Mouse (Mus musculus) splenic B cell, adult 2 months (primary cell): ENCODE data around the gene Tespa1.
A peak's percentile ranks its signal among the peaks of the same experiment; 100 is the strongest.
"Not testable (repeated sequence)": the region's sequence is repeated elsewhere in the genome, so short reads cannot be mapped to it uniquely, and the experiment has no call there.

Experiments used
- DNase-seq: peaks from one replicate; pipeline ENCODE4 v3.0.0-alpha.2; 2011; ENCODE audit warnings: low read depth, low spot score
- H3K27me3 ChIP-seq: 2 replicates; pipeline ENCODE4 v1.6.1; 2012; ENCODE audit warnings: mild to moderate bottlenecking, low read length, moderate library complexity, mixed read lengths; ENCODE audit not compliant: control insufficient read depth, poor library complexity, insufficient read depth, severe bottlenecking
- H3K36me3 ChIP-seq: 2 replicates; pipeline ENCODE4 v1.6.1; 2012; ENCODE audit warnings: mild to moderate bottlenecking, low read length, moderate library complexity, mixed read lengths; ENCODE audit not compliant: control insufficient read depth, poor library complexity, insufficient read depth, severe bottlenecking

Gene Tespa1

DNA sequence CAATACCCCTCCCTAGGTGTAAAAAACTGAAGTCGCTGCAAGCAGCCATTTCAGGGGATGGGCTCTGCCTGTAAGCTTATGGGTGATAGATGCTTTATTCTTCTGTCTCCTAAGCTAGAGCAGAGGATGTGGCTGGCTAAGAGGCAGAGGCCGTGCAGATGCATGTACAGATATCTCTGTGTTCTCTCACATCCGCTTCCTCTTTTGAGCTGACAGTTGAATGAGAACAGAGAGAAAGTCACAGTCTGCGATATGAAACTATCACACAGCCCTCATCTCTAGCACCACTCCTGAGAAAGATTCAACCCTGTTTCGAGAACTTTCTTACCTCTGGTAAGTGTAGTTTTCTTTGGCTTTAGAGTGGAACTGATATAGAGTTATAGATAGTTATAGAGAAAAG, at the start of gene Tespa1:
Tespa1 (plus strand) TSS at position 234 of the 400 bp plus-strand sequence.
- H3K36me3 ChIP-seq, result no peaks in the 10 kb centered on the region
- H3K27me3 ChIP-seq, result no peaks in the 10 kb centered on the region
- peak; percentile 87 for DNase-seq

DNA sequence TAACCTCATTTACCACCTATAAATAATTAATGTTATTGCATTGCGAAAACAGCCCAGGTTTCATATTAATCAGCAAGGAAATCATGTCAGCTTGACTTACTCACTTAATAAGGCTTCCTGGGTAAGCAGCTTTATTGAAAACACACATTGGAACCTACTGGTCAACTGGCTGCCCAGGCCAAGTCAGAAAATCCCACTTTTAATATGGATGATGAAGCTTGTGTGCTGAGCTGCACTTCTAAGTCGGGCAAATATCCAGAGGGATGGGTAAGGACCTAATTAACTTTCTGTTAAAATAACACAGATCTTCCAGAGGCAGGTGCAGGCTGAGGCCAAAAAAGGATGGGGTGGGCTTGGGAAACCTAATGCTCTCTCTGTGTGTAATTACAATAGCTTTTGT, 46.9 kb upstream of the Tespa1 start:
- no peak for DNase-seq
- Histone ChIP-seq H3K27me3 (no peaks in the 10 kb centered on the region), H3K36me3 (no peaks in the 10 kb centered on the region)

DNA sequence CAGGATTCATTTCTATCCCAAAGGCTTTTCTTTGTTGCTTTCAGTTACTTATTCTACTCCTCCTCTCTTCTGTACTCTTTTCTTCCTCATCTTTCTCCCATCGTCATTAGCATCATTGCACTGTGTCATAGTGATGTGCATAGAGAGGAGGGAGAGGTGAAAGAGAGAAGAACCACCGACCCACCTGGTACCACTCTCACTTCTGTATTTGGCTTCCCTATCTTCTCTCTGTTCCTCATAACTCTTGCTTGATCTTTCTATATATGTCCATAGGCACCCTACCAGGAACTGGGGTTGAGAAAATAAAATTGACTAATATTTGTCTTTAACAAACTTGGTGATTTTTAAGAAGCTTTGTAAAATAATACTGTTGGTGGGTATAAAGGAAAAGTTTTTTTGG, 46.2 kb upstream of the Tespa1 start:
- H3K36me3 ChIP-seq, result no peaks in the 10 kb centered on the region
- DNase-seq, result peak; percentile 78
- no peaks in the 10 kb centered on the region for H3K27me3 ChIP-seq

DNA sequence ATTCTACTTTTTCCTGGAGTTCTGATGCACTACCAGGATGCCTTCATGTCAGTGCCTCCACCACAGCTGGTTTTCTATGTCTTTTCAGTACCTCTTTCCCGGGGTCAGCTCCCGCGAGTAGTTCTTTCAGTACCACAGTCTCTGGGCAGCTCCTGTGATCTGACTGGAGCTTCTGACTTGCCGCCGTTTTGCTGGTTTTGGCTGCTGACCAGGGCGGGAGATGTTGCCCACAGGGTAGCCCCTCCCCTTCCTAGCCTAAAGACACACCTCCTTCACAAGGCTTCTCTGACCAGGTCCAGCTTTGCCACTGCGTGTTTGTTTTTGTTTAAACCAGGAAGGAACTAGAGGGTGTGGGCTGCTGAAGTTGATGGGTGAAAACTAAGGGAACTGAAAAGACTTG, 42.6 kb upstream of the Tespa1 start, which contains the start of gene Neurod4:
Neurod4 (minus strand) TSS at position 175 of the 400 bp plus-strand sequence.
- H3K36me3 ChIP-seq, result no peaks in the 10 kb centered on the region
- peak; percentile 56 for DNase-seq
- H3K27me3 ChIP-seq, result no peaks in the 10 kb centered on the region

DNA sequence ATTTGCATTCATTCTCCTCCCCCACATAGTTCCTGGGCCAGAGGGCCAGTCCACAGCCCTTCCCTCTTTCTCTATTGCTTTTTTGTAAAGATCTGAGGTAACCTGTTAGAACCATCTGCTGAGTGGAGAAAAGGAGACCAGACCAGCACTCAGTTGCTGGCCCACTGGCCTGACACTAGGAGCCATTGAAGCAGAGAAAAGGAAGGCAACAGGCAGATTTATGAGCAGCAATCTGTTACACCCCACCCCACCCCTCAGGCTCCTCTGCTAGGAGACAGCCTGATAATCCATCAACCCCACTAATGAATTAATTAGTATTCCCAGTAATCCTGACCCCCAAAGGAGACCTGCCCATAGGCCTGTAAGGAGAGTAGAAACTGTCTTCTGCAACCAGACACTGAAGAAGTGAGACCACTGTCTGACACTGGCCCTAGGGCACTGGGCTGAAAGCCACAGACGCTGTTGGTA, 40.7 kb upstream of the Tespa1 start:
- DNase-seq, result no peak
- Histone ChIP-seq H3K36me3 (no peaks in the 10 kb centered on the region), H3K27me3 (no peaks in the 10 kb centered on the region)

DNA sequence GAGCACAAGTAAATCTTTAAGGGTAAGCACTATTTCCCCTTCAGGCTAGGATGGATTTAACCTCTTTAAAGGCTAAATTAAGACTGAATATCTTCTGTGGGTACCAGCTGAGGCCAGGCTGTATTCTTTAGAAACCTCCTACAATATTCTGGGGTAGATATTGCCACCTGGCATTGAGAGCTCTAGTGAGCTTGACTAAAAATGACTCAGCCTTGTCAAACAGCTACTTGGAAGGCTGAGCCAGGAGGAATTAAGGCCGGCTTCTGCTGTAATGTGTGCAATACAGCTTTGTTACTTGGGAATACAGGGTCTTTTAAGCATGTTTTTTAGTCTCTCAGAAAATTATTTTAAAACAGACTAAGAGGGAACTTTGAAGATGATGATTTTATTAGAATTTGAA, 35.5 kb upstream of the Tespa1 start:
- no peak for DNase-seq
- Histone ChIP-seq H3K27me3 (no peaks in the 10 kb centered on the region), H3K36me3 (no peaks in the 10 kb centered on the region)

DNA sequence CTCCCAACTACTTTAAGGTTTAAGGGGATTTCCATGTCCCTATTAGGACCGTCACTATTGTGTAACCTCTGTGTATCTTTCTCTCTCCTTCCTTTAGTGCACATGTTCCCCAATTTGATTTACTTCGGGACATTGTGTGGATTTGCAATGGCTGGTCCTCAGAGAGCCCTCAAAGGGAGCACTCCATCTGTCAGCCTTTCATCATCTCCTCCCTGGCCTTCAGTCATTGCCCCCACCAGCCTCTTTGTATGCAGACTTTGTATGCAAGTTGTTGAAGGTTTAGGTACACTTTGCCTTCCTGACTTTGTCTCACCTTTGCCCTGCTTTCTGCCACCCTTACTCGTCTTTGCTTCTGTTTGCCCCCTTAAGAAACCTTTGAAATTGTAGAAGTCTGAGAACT, 34.7 kb upstream of the Tespa1 start:
- no peak for DNase-seq
- H3K36me3 ChIP-seq, result no peaks in the 10 kb centered on the region
- H3K27me3 ChIP-seq, result no peaks in the 10 kb centered on the region

DNA sequence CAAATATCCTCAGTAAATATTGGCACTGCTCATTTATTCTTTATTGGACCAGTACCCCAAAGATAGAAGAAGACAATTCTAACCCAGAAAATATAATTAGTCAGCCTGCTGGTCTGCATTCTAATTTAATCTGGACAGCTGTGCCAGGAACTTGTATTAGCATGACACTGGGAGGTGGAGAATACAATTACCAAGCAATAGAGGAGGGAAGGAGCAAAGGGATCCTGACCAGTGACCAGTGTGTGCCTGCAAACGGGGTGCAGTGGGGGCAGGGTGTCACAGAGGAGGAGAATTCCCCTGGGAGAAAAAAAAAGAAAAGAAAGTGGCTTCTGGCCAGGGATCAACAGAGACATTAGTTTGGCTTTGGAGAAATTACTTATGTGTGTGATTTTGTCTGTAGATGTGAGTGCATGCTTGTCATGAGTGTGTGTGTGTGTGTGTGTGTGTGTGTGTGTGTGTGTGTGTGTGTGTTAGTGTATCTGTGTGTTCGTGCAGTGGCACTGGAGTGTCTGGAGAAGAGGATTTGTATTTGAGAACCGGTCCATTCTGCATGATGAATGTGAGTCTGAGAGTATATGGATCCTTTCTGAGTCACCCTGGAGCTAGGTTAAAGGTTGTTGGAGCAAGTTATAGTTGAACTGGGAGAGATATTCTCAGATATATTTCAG, 28.8 kb upstream of the Tespa1 start:
- no peaks in the 10 kb centered on the region for H3K27me3 ChIP-seq
- DNase-seq, result no peak

DNA sequence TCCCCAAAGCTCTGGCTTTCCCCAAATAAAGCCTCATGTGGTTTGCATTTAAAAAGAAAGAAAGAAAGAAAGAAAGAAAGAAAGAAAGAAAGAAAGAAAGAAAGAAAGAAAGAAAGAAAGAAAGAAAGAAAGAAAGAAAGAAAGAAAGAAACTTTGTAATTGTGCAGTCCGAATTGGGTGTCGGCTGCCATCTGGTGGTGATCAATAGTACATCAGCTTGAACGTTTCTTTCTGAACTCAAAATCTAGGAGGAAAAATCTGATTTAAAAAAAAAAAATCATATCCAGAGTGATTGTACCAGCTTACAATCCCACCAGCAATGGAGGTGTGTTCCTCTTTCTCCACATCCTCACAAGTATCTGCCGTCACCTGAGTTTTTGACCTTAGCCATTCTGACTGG, 23.9 kb upstream of the Tespa1 start:
- peak; percentile 66 for DNase-seq
- not testable (repeated sequence) for H3K36me3 ChIP-seq, H3K27me3 ChIP-seq

More for the DNA sequence above, 28.8 kb upstream of the Tespa1 start:
- no peaks in the 10 kb centered on the region for H3K36me3 ChIP-seq

DNA sequence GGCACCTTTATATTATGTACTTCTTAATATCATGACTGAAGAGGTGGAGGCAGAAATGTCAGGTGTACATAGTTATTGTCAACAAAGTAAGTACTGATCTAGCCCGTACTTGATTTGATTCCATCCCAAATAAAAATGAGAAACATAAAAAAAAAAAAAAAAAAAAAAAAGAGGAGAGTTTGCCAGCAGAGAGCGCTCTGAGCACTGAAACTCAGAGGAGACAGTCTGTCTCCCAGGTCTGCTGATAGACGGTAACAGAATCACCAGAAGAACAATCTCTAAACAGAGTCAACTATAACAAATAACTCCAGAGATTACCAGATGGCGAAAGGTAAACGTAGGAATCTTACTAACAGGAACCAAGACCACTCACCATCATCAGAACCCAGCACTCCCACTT, 18.5 kb upstream of the Tespa1 start:
- not testable (repeated sequence) for H3K27me3 ChIP-seq, DNase-seq, H3K36me3 ChIP-seq

DNA sequence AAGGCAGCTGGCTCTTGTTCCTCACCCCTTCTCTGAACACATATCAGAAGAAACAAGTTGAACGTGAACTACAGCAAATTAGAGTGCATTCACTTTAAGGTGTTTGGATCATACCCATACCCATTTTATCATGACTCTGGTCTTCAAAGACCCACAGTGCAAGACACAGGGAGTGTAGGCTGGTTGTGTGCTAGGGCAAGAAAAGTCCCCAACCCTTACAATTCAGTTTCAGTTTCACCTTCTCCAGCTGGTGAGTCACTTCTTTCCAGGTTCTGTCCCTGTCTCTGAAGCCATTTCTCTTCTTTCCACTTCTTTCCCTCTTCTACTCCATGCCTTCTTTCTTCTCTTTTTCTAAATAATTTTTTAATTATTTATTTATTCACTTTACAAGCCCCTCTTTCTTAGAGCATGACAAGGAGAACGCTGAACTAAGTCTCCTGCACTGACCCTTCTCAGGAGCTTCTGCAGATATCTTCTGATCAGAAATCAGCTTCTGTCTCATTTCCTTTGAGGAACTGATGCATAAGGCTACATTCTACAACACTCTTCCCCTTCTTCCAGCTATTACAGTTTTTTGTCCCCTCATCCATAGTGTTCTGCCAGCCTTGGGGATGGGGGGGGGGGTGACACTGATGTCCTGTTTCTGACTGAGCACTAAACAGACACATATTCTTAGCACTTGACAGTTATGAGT, 11.0 kb upstream of the Tespa1 start:
- H3K36me3 ChIP-seq, result no peaks in the 10 kb centered on the region
- H3K27me3 ChIP-seq, result no peaks in the 10 kb centered on the region
- no peak for DNase-seq

DNA sequence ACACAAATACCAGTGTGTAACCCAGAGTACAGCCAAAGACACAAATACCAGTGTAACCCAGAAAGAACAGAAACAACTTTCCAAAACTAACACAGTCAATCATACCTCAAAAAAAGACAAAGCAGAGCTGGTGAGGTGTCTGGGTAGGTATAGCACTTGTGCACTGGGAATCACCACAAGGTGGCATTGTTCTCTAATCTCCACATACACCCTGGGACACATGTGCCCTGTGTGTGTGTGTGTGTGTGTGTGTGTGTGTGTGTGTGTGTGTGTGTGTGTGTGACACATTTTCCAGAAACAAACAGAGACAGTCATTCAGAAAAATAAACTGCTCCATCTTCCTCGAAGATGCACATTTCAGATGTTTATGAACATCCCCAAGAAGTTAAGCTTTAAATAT, 9.1 kb upstream of the Tespa1 start:
- Histone ChIP-seq H3K36me3 (no peaks in the 10 kb centered on the region), H3K27me3 (no peaks in the 10 kb centered on the region)
- peak; percentile 85 for DNase-seq

DNA sequence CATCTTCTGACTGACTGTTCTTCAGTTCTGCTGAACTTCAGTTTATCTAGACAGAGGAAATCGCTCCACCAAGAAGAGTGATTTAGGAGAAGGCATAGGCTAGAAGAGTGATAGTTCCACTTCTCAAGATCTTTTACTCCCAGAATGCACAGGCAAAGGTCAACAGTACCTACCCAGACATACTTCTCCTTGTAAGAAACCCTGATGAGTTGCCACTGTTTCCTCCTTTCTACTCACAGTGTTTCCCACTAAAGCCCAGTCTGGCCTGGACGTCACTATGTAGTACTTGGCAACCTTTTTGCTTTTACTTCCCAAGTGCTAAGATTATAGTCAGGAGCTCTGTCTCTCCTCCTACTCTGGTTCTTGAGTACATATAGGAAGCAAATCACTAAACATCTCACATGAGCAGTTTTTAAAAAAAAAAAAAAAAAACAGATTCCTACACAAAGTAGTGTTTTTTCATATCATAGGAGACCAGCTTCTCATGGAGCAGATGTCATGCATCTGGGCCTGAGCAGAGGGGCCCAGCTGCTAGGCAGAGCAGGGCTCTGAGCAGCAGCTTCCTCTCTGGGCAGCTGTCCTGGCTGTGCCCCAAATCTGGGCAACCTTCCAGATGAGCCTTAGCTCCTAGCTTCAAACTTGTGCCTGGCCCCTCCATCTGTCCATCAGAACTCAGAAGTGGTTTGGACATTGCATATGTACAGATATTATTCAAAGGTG, 8.4 kb upstream of the Tespa1 start:
- DNase-seq, result peak; percentile 19
- H3K27me3 ChIP-seq, result no peaks in the 10 kb centered on the region
- no peaks in the 10 kb centered on the region for H3K36me3 ChIP-seq

DNA sequence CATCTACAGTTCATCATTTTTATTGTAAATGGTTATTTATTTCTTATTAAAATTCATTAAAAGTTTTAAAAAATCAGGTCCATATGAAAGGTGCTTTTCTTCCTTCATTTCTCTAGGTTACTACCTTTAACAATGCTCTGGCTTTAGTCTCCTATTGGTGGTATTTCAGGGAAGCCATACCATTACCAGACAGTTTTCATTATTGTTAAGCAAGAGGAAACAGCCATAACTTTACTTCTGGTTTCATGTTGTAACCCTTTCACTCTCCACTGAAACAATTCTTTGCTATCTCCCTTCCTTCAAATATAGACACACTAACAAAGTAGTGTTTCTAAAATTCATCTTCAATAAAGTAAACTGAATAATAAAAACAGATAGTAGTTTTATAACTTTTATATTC, 6.8 kb upstream of the Tespa1 start:
- DNase-seq, result no peak
- H3K36me3 ChIP-seq, result no peaks in the 10 kb centered on the region

DNA sequence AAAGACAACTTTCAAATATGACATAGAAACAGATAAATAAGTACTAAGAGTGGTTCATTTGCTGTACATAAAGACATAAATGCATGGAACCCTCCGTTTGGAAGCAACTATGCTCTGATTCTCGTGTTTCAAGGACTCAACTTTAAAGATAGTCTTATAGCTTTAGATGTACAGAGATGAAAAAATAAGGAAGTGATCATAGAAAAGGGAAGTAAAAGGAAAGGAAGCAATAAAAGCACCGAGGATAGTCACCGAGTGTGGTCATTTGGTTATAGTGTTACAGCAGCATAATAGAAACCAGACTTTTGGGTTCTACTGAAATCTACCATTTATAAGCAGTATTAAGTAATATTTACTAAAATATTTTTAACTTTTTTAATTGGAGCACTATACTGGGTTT, 4.0 kb upstream of the Tespa1 start:
- DNase-seq, result peak; percentile 79
- no peaks in the 10 kb centered on the region for H3K27me3 ChIP-seq
- H3K36me3 ChIP-seq, result no peaks in the 10 kb centered on the region

More for the DNA sequence above, 6.8 kb upstream of the Tespa1 start:
- H3K27me3 ChIP-seq, result no peaks in the 10 kb centered on the region
